Mouse (Mus musculus) G1E (cell line): ENCODE data around the gene Irak4.

Experiments used
- CTCF ChIP-seq: IDR thresholded peaks from 2 replicates; pipeline ENCODE4 v1.5.1; 2012; ENCODE audit warnings: low read depth, low read length, inconsistent platforms, mixed read lengths
- TAL1 ChIP-seq: conservative IDR thresholded peaks from 2 replicates; pipeline ENCODE4 v1.6.1; 2012; ENCODE audit warnings: low read depth, low read length, inconsistent platforms, mixed read lengths

DNA sequence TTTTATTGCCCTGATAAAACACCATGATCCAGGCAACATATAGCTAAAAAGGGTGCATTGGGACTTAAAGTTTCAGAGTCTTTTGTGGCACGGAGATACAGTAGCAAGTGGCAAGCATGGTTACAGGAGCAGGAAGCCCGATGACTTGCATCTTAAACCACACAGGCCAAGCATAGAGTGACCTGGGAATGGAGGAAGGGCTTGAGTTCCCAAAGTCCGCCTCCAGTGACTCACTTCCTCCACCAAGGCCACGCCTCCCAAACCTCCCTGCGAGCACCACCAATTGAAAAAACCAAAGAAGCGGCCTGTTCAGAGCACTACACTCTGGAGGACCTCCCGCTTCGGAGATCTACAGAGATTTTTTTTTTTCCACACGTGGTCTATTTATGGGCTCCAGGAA lies 22.4 kb downstream of the Irak4 start:
- TF ChIP-seq CTCF (no peak), TAL1 (no peak)
